Mouse (Mus musculus): Measurements from ENCODE around the gene Vmn2r101. TPM values are rescaled to one million over a fixed set of nuclear protein-coding genes. Genes with fewer than 3 reads are reported as not detected.

Gene Vmn2r101
- not detected in 2 replicates for polyA plus RNA-seq (2015; fragmentation: Nextera tagmentation; extraction: Ambion mirVana)

GRCm38 (mm10) chr17:19576927-19577326, at the start of gene Vmn2r101:
TSS of gene Vmn2r101 (plus strand) at chr17:19577227.
- no peak for ATAC-seq
- H3K36me3 ChIP-seq, result no peaks in the 10 kb centered on the region
- H3K4me3 ChIP-seq (replicated peaks), result no peak within 1 kb of the TSS
- H3K4me2 ChIP-seq (replicated peaks), result no peak within 1 kb of the TSS
- no peaks in the 10 kb centered on the region for H3K4me1 ChIP-seq (replicated peaks)
- H3K27ac ChIP-seq, result no peak within 1 kb of the TSS
- no peaks in the 10 kb centered on the region; the same call in 1 of the 2 replicates for H3K9me3 ChIP-seq
- H3K9ac ChIP-seq, result no peak within 1 kb of the TSS
- no peaks in the 10 kb centered on the region for H3K27me3 ChIP-seq (replicated peaks)

GRCm38 (mm10) chr17:19629328-19629727, 52.3 kb downstream of the Vmn2r101 start:
- 81% methylated on average over 1 of the region's 1 CpGs for WGBS
- ATAC-seq, result no peak

GRCm38 (mm10) chr17:19658447-19658846, 81.4 kb downstream of the Vmn2r101 start:
- Histone ChIP-seq H3K36me3 (no peaks in the 10 kb centered on the region), H3K27me3 (replicated peaks) (no peaks in the 10 kb centered on the region), H3K9me3 (no peaks in the 10 kb centered on the region), H3K27ac (no peak overlapping the region), H3K4me1 (replicated peaks) (no peaks in the 10 kb centered on the region), H3K9ac (no peak overlapping the region), H3K4me2 (replicated peaks) (no peak overlapping the region), H3K4me3 (replicated peaks) (no peak overlapping the region)
- 54% methylated on average over 3 of the region's 3 CpGs for WGBS
- ATAC-seq, result no peak

More at GRCm38 (mm10) chr17:19629328-19629727, 52.3 kb downstream of the Vmn2r101 start:
- H3K4me2 ChIP-seq (replicated peaks), result no peak overlapping the region
- H3K36me3 ChIP-seq, result no peaks in the 10 kb centered on the region
- H3K4me1 ChIP-seq (replicated peaks), result no peaks in the 10 kb centered on the region
- H3K27me3 ChIP-seq (replicated peaks), result no peaks in the 10 kb centered on the region
- no peak overlapping the region for H3K27ac ChIP-seq
- H3K4me3 ChIP-seq (replicated peaks), result no peak overlapping the region
- H3K9me3 ChIP-seq, result no peaks in the 10 kb centered on the region
- H3K9ac ChIP-seq, result no peak overlapping the region

GRCm38 (mm10) chr17:19660028-19660427, 83.0 kb downstream of the Vmn2r101 start, which contains the start of gene Vmn2r102:
TSS of gene Vmn2r102 (plus strand) at chr17:19660328.
- Histone ChIP-seq H3K9ac (no peak within 1 kb of the TSS), H3K4me3 (replicated peaks) (no peak within 1 kb of the TSS), H3K27me3 (replicated peaks) (no peaks in the 10 kb centered on the region), H3K36me3 (no peaks in the 10 kb centered on the region), H3K4me2 (replicated peaks) (no peak within 1 kb of the TSS), H3K27ac (no peak within 1 kb of the TSS), H3K4me1 (replicated peaks) (no peaks in the 10 kb centered on the region), H3K9me3 (no peaks in the 10 kb centered on the region)
- WGBS, result 60% methylated on average over 2 of the region's 2 CpGs
- no peak for ATAC-seq

Other genes starting within 250 kb of the Vmn2r101 start
- gene Vmn2r99, start 215.3 kb upstream of the Vmn2r101 start, polyA plus RNA-seq (2015; fragmentation: Nextera tagmentation; extraction: Ambion mirVana), result not detected in 2 replicates
- not detected in 2 replicates for gene Vmn2r100, start 72.5 kb upstream of the Vmn2r101 start, polyA plus RNA-seq (2015; fragmentation: Nextera tagmentation; extraction: Ambion mirVana)
- not detected in 2 replicates for gene Vmn2r102, start 83.1 kb downstream of the Vmn2r101 start, polyA plus RNA-seq (2015; fragmentation: Nextera tagmentation; extraction: Ambion mirVana)
- not detected in 2 replicates for gene Vmn2r103, start 196.1 kb downstream of the Vmn2r101 start, polyA plus RNA-seq (2015; fragmentation: Nextera tagmentation; extraction: Ambion mirVana)